Mouse (Mus musculus) midbrain, embryonic 13.5 days (tissue): ENCODE results near the gene Tarbp2. TPM values are rescaled to one million over a fixed set of nuclear protein-coding genes. Genes with fewer than 3 reads are reported as not detected.

Experiments used
- ATAC-seq: fragments of 200-750 bp; cut with Nextera tagmentation; 2 replicates; pipeline ENCODE4 v1.8.0; 2017; ENCODE audit warnings: mild to moderate bottlenecking, moderate TSS enrichment, moderate library complexity
- H3K27ac ChIP-seq: fragments of 300-500 bp; sonication (generic); 2 replicates; pipeline ENCODE4 v1.5.1; 2015; ENCODE audit warnings: inconsistent platforms, mild to moderate bottlenecking, moderate library complexity
- H3K27me3 ChIP-seq: fragments of 300-500 bp; sonication (generic); 2 replicates; pipeline ENCODE4 v1.6.1; 2015; ENCODE audit warnings: mild to moderate bottlenecking, inconsistent platforms
- H3K36me3 ChIP-seq: fragments of 300-500 bp; sonication (generic); 2 replicates; pipeline ENCODE4 v1.6.1; 2015; ENCODE audit warnings: mild to moderate bottlenecking, inconsistent platforms
- H3K4me1 ChIP-seq: fragments of 300-500 bp; sonication (generic); replicated peaks from 2 replicates; pipeline ENCODE4 v1.6.1; 2015; ENCODE audit warnings: inconsistent platforms
- H3K4me2 ChIP-seq: fragments of 300-500 bp; sonication (generic); replicated peaks from 2 replicates; pipeline ENCODE4 v1.6.1; 2015; ENCODE audit warnings: moderate library complexity, mild to moderate bottlenecking, inconsistent platforms
- H3K4me3 ChIP-seq: fragments of 300-500 bp; sonication (generic); replicated peaks from 2 replicates; pipeline ENCODE4 v1.5.1; 2015; ENCODE audit warnings: mild to moderate bottlenecking, inconsistent platforms
- H3K9ac ChIP-seq: fragments of 300-500 bp; sonication (generic); replicated peaks from 2 replicates; pipeline ENCODE4 v1.6.1; 2015; ENCODE audit warnings: mild to moderate bottlenecking, inconsistent platforms
- H3K9me3 ChIP-seq: fragments of 300-500 bp; sonication (generic); 2 replicates; pipeline ENCODE4 v1.6.1; 2016; ENCODE audit warnings: mild to moderate bottlenecking, inconsistent platforms
- WGBS: fragments of 180-500 bp; shearing (Covaris S2); methylation state at CpG from one replicate; pipeline ENCODE4 v1.1.7; 2015; 5-methylcytosine and 5-hydroxymethylcytosine counted together
- polyA plus RNA-seq: library from polyadenylated mRNA; unstranded; fragments of >200 nt; fragmentation: Nextera tagmentation; extraction: Ambion mirVana; gene quantifications from 2 replicates; pipeline ENCODE4 v1.2.1, GENCODE M21; 2015

The Tarbp2 gene
- polyA plus RNA-seq, 1 experiment from 2014 or later = 101 TPM

- Histone ChIP-seq H3K9ac (no peak overlapping the region), H3K36me3 (peaks cover 69% of the 10 kb centered on the region)
- 89% methylated on average over 3 of the region's 3 CpGs for WGBS
Observed at GRCm38 (mm10) chr15:102532106-102532900, 14.3 kb downstream of the Tarbp2 start.

GRCm38 (mm10) chr15:102533926-102534325, 15.9 kb downstream of the Tarbp2 start:
- Histone ChIP-seq H3K27me3 (no peaks in the 10 kb centered on the region), H3K27ac (no peak overlapping the region), H3K4me1 (no peaks in the 10 kb centered on the region), H3K36me3 (peaks cover 61% of the 10 kb centered on the region), H3K4me3 (no peak overlapping the region), H3K4me2 (no peak overlapping the region), H3K9me3 (no peaks in the 10 kb centered on the region), H3K9ac (no peak overlapping the region)
- WGBS = 90% methylated on average over 7 of the region's 7 CpGs
- no peak for ATAC-seq

More at GRCm38 (mm10) chr15:102532106-102532900, 14.3 kb downstream of the Tarbp2 start:
- Histone ChIP-seq H3K4me2 (no peak overlapping the region), H3K27me3 (no peaks in the 10 kb centered on the region), H3K9me3 (no peaks in the 10 kb centered on the region), H3K4me1 (no peaks in the 10 kb centered on the region), H3K27ac (no peak overlapping the region), H3K4me3 (no peak overlapping the region)
- no peak for ATAC-seq

- 95% methylated on average over 4 of the region's 4 CpGs for WGBS
- Histone ChIP-seq H3K27me3 (no peaks in the 10 kb centered on the region), H3K9ac (no peak overlapping the region), H3K4me2 (no peak overlapping the region), H3K9me3 (no peaks in the 10 kb centered on the region), H3K4me1 (no peaks in the 10 kb centered on the region), H3K4me3 (no peak overlapping the region), H3K27ac (no peak overlapping the region), H3K36me3 (peaks cover 57% of the 10 kb centered on the region)
- ATAC-seq = no peak
Observed at GRCm38 (mm10) chr15:102544801-102545200, 26.8 kb downstream of the Tarbp2 start.

- 87% methylated on average over 3 of the region's 3 CpGs for WGBS
- no peak for ATAC-seq
- H3K27ac ChIP-seq = 0 out of 2 replicates have a peak overlapping the region, but pooled peaks have one; percentile 16
Observed at GRCm38 (mm10) chr15:102546246-102546645, 28.3 kb downstream of the Tarbp2 start.

GRCm38 (mm10) chr15:102546677-102547427, 28.9 kb downstream of the Tarbp2 start:
- Histone ChIP-seq H3K27me3 (no peaks in the 10 kb centered on the region), H3K4me2 (no peak overlapping the region), H3K4me1 (no peaks in the 10 kb centered on the region), H3K27ac (no peak overlapping the region), H3K9me3 (no peaks in the 10 kb centered on the region), H3K36me3 (peaks cover 47% of the 10 kb centered on the region), H3K4me3 (no peak overlapping the region), H3K9ac (no peak overlapping the region)
- ATAC-seq = no peak
- 85% methylated on average over 3 of the region's 3 CpGs for WGBS

More at GRCm38 (mm10) chr15:102546246-102546645, 28.3 kb downstream of the Tarbp2 start:
- H3K4me1 ChIP-seq = no peaks in the 10 kb centered on the region
- no peak overlapping the region for H3K9ac ChIP-seq
- peaks cover 47% of the 10 kb centered on the region for H3K36me3 ChIP-seq
- no peak overlapping the region for H3K4me3 ChIP-seq
- H3K4me2 ChIP-seq = no peak overlapping the region
- no peaks in the 10 kb centered on the region for H3K27me3 ChIP-seq
- no peaks in the 10 kb centered on the region for H3K9me3 ChIP-seq

- Histone ChIP-seq H3K9ac (no peak overlapping the region), H3K27me3 (no peaks in the 10 kb centered on the region), H3K9me3 (no peaks in the 10 kb centered on the region), H3K27ac (no peak overlapping the region), H3K4me2 (no peak overlapping the region), H3K4me1 (no peaks in the 10 kb centered on the region), H3K36me3 (peaks cover 46% of the 10 kb centered on the region), H3K4me3 (no peak overlapping the region)
- 83% methylated on average over 3 of the region's 3 CpGs for WGBS
- ATAC-seq = no peak
Observed at GRCm38 (mm10) chr15:102547478-102547877, 29.5 kb downstream of the Tarbp2 start.

- 94% methylated on average over 5 of the region's 5 CpGs for WGBS
- Histone ChIP-seq H3K4me2 (no peak overlapping the region), H3K36me3 (peaks cover 40% of the 10 kb centered on the region), H3K9me3 (no peaks in the 10 kb centered on the region), H3K9ac (no peak overlapping the region), H3K27ac (no peak overlapping the region), H3K4me1 (no peaks in the 10 kb centered on the region), H3K27me3 (no peaks in the 10 kb centered on the region), H3K4me3 (no peak overlapping the region)
- ATAC-seq = no peak
Observed at GRCm38 (mm10) chr15:102552599-102552998, 34.6 kb downstream of the Tarbp2 start.

GRCm38 (mm10) chr15:102555581-102555980, 37.6 kb downstream of the Tarbp2 start:
- WGBS = 94% methylated on average over 1 of the region's 1 CpGs
- Histone ChIP-seq H3K9ac (no peak overlapping the region), H3K36me3 (peaks cover 41% of the 10 kb centered on the region), H3K4me1 (no peaks in the 10 kb centered on the region), H3K27me3 (no peaks in the 10 kb centered on the region), H3K4me2 (no peak overlapping the region), H3K4me3 (no peak overlapping the region), H3K27ac (no peak overlapping the region), H3K9me3 (no peaks in the 10 kb centered on the region)
- no peak for ATAC-seq

GRCm38 (mm10) chr15:102557580-102557979, 39.6 kb downstream of the Tarbp2 start:
- H3K4me3 ChIP-seq = no peak overlapping the region
- no peak overlapping the region for H3K27ac ChIP-seq
- no peaks in the 10 kb centered on the region for H3K27me3 ChIP-seq
- no peak for ATAC-seq
- H3K9me3 ChIP-seq = no peaks in the 10 kb centered on the region
- H3K36me3 ChIP-seq = peaks cover 31% of the 10 kb centered on the region
- no peak overlapping the region for H3K9ac ChIP-seq
- no peak overlapping the region for H3K4me2 ChIP-seq
- no peaks in the 10 kb centered on the region for H3K4me1 ChIP-seq

- H3K9ac ChIP-seq = no peak overlapping the region
- H3K27ac ChIP-seq = no peak overlapping the region
- H3K4me1 ChIP-seq = no peaks in the 10 kb centered on the region
- no peak overlapping the region for H3K4me3 ChIP-seq
- peaks cover 10% of the 10 kb centered on the region; the same call in 1 of the 2 replicates for H3K36me3 ChIP-seq
- no peak for ATAC-seq
- no peaks in the 10 kb centered on the region for H3K27me3 ChIP-seq
- H3K4me2 ChIP-seq = no peak overlapping the region
- 84% methylated on average over 1 of the region's 1 CpGs for WGBS
- no peaks in the 10 kb centered on the region for H3K9me3 ChIP-seq
Observed at GRCm38 (mm10) chr15:102562491-102562890, 44.5 kb downstream of the Tarbp2 start.

- Histone ChIP-seq H3K36me3 (peaks cover 10% of the 10 kb centered on the region; the same call in 1 of the 2 replicates), H3K4me3 (no peak overlapping the region), H3K4me2 (no peak overlapping the region), H3K27ac (no peak overlapping the region), H3K9ac (no peak overlapping the region), H3K9me3 (no peaks in the 10 kb centered on the region), H3K4me1 (no peaks in the 10 kb centered on the region), H3K27me3 (no peaks in the 10 kb centered on the region)
- ATAC-seq = no peak
- 87% methylated on average over 3 of the region's 3 CpGs for WGBS
Observed at GRCm38 (mm10) chr15:102563061-102563460, 45.1 kb downstream of the Tarbp2 start.

- Histone ChIP-seq H3K4me3 (no peak overlapping the region), H3K27me3 (no peaks in the 10 kb centered on the region), H3K9ac (no peak overlapping the region), H3K27ac (no peak overlapping the region), H3K9me3 (no peaks in the 10 kb centered on the region), H3K36me3 (peaks cover 10% of the 10 kb centered on the region; the same call in 1 of the 2 replicates), H3K4me1 (no peaks in the 10 kb centered on the region), H3K4me2 (no peak overlapping the region)
- ATAC-seq = no peak
- WGBS = 79% methylated on average over 5 of the region's 5 CpGs
Observed at GRCm38 (mm10) chr15:102563681-102564080, 45.7 kb downstream of the Tarbp2 start.
